Mouse (Mus musculus) stomach, embryonic 15.5 days (tissue): ENCODE results near the gene Ror1. TPM values are rescaled to one million over a fixed set of nuclear protein-coding genes. Genes with fewer than 3 reads are reported as not detected.

Experiments used
- polyA plus RNA-seq: library from polyadenylated mRNA; unstranded; fragments of >200 nt; fragmentation: Nextera tagmentation; extraction: Ambion mirVana; gene quantifications from 2 replicates; pipeline ENCODE4 v1.2.1, GENCODE M21; 2015

Gene Ror1
- polyA plus RNA-seq, 1 experiment from 2014 or later = 9.4 TPM

Other genes starting within 250 kb of the Ror1 start
- 110 and 116 TPM in 2 replicates for gene Pgm1, start 166.4 kb upstream of the Ror1 start, polyA plus RNA-seq
- gene Itgb3bp, start 166.0 kb upstream of the Ror1 start, polyA plus RNA-seq = 37.3 and 41.3 TPM in 2 replicates